Mouse (Mus musculus) left cerebral cortex, postnatal 10 days (tissue): ENCODE data around the gene Gm11127. TPM values are rescaled to one million over a fixed set of nuclear protein-coding genes. Genes with fewer than 3 reads are reported as not detected.

Experiments used
- DNase-seq, 2 experiments: peaks; one replicate each; pipeline ENCODE4 v3.0.0; 2021 to 2022; ENCODE audit warnings: low spot score in 2 of 2, mixed read lengths in 1 of 2; ENCODE audit errors: extremely low spot score in 1 of 2
- intact Hi-C: fragments of 180-260 bp; cut with DNase I; formaldehyde crosslinking; loops from one replicate; pipeline ENCODE4 v1.15.1; 2025
- total RNA-seq, 2 experiments: library from RNA; stranded (reverse); gene quantifications; 2 replicates each; pipeline ENCODE4 v1.2.3; 2021

Gm11127 gene
- total RNA-seq, 2 experiments from 2014 or later: not detected

GRCm38 (mm10) chr17:36017046-36017445, 41.1 kb downstream of the Gm11127 start:
- no peak for DNase-seq
- intact Hi-C loops: no loop called here

DNA sequence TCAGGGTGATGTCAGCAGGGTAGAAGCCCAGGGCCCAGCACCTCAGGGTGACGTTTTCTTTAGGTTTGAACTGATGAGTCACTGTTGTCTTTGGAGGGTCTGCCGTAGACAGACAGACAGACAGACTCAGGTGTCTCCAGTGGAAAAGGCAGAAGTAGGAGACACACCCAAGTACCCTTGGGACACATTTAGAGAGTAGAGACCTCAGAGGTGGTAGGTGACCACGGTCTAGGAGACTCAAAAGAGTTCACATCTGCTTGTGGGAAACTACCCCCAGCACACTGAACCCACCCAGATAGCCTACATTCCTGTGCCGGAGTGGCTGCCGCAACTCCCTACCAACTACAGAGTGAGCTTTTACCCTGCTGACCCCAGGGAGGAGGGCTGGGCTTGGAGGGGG, 43.2 kb downstream of the Gm11127 start:
- no peak for DNase-seq
- intact Hi-C loops: no loop called here

Other genes with a start within 250 kb of the Gm11127 start
- gene Ier3, start 236.7 kb downstream of the Gm11127 start, total RNA-seq: 1 to 10 TPM; 5.4 to 5.8 TPM
- 100 to 1,000 TPM; 171 to 178 TPM for gene Flot1, start 235.1 kb downstream of the Gm11127 start, total RNA-seq
- gene Tubb5, start 220.1 kb downstream of the Gm11127 start, total RNA-seq: 1,000 to 10,000 TPM; 1,429 to 1,573 TPM
- 10 to 100 TPM; 12.5 to 19.1 TPM for gene Mdc1, start 216.9 kb downstream of the Gm11127 start, total RNA-seq
- gene Nrm, start 197.1 kb downstream of the Gm11127 start, total RNA-seq: 10 to 100 TPM in 1 of 2 experiments, 1 to 10 TPM in 1; 6.0 to 11.8 TPM
- gene Ppp1r18, start 192.8 kb downstream of the Gm11127 start, total RNA-seq: 10 to 100 TPM; 20.6 to 23.6 TPM
- gene Dhx16, start 178.6 kb downstream of the Gm11127 start, total RNA-seq: 10 to 100 TPM; 29.1 to 31.0 TPM
- gene 2310061I04Rik, start 160.9 kb downstream of the Gm11127 start, total RNA-seq: 10 to 100 TPM; 61.5 to 72.4 TPM
- gene Atat1, start 148.3 kb downstream of the Gm11127 start, total RNA-seq: 100 to 1,000 TPM; 105 to 111 TPM
- 10 to 100 TPM; 50.4 to 52.0 TPM for gene Mrps18b, start 142.0 kb downstream of the Gm11127 start, total RNA-seq
- gene Ppp1r10, start 141.9 kb downstream of the Gm11127 start, total RNA-seq: 10 to 100 TPM; 57.2 to 66.5 TPM
- gene Abcf1, start 88.6 kb downstream of the Gm11127 start, total RNA-seq: 10 to 100 TPM; 73.5 to 78.0 TPM
- 100 to 1,000 TPM; 133 to 141 TPM for gene Gnl1, start 78.5 kb downstream of the Gm11127 start, total RNA-seq
- 10 to 100 TPM; 64.3 to 66.3 TPM for gene Prr3, start 78.1 kb downstream of the Gm11127 start, total RNA-seq
- gene H2-T24, start 37.8 kb downstream of the Gm11127 start, total RNA-seq: under 1 TPM; 0.49 to 0.57 TPM
- 1 to 10 TPM; 2.3 to 2.7 TPM for gene H2-T23, start 25.5 kb downstream of the Gm11127 start, total RNA-seq
- 1 to 10 TPM; 5.7 to 6.1 TPM for gene H2-T22, start 15.6 kb downstream of the Gm11127 start, total RNA-seq
- gene Gm6034, start 15.4 kb downstream of the Gm11127 start, total RNA-seq: not detected
- gene Gm19684, start 63.3 kb upstream of the Gm11127 start, total RNA-seq: not detected
- gene Gm7030, start 71.1 kb upstream of the Gm11127 start, total RNA-seq: not detected
- not detected for gene Gm8909, start 110.2 kb upstream of the Gm11127 start, total RNA-seq
- gene H2-T3, start 131.9 kb upstream of the Gm11127 start, total RNA-seq: not detected
- 10 to 100 TPM; 43.0 to 51.8 TPM for gene Rpp21, start 199.7 kb upstream of the Gm11127 start, total RNA-seq
- 10 to 100 TPM; 18.9 to 19.7 TPM for gene Trim39, start 213.9 kb upstream of the Gm11127 start, total RNA-seq
- not detected for gene H2-M10.2, start 228.1 kb upstream of the Gm11127 start, total RNA-seq